Mouse (Mus musculus) gastrocnemius, adult 2 months (tissue): ENCODE data around the gene Myo18b. TPM values are rescaled to one million over a fixed set of nuclear protein-coding genes. Genes with fewer than 3 reads are reported as not detected.

ENCODE experiments used
- DNase-seq: peaks from one replicate; pipeline ENCODE4 v3.0.0; 2022
- H3K27ac ChIP-seq: fragments of 200-600 bp; 2 replicates; pipeline ENCODE4 v1.8.1; 2022; ENCODE audit warnings: mild to moderate bottlenecking
- H3K4me3 ChIP-seq: fragments of 200-600 bp; 2 replicates; pipeline ENCODE4 v1.8.1; 2022; ENCODE audit warnings: mild to moderate bottlenecking, moderate library complexity
- CTCF ChIP-seq: fragments of 200-600 bp; IDR thresholded peaks from 2 replicates; pipeline ENCODE4 v1.8.1; 2022; ENCODE audit warnings: antibody characterized with exemption, mild to moderate bottlenecking, moderate library complexity
- intact Hi-C: fragments of 180-260 bp; cut with DNase I; formaldehyde crosslinking; loops from one replicate; pipeline ENCODE4 v1.15.1; 2025
- long read RNA-seq, 2 experiments: library from polyadenylated mRNA; stranded (forward); transcript quantifications; one replicate each; pipeline ENCODE4 v2.0.0; 2021
- total RNA-seq, 2 experiments: library from RNA; stranded (reverse); gene quantifications; 2 replicates each; pipeline ENCODE4 v1.2.3; 2021

Myo18b gene
- total RNA-seq = 100 to 1,000 TPM; 319 to 413 TPM
- long read RNA-seq, experiment 1, full-length matches to known transcripts = 64 of 326 reads
- long read RNA-seq, experiment 1, partial matches to known transcripts = 234 of 326 reads
- long read RNA-seq, experiment 1, other reads (novel, unspliced or antisense) = 28 of 326 reads
- long read RNA-seq, experiment 2, full-length matches to known transcripts = 74 of 332 reads
- long read RNA-seq, experiment 2, partial matches to known transcripts = 233 of 332 reads
- long read RNA-seq, experiment 2, other reads (novel, unspliced or antisense) = 25 of 332 reads

GRCm38 (mm10) chr5:112895674-112896654 lies at the start of gene Myo18b:
Myo18b (minus strand) TSS chr5:112896362.
- peak within 1 kb of the TSS; percentile 92 for H3K27ac ChIP-seq
- TF ChIP-seq CTCF = no peak
- peak; percentile 92 for DNase-seq
- H3K4me3 ChIP-seq = peak within 1 kb of the TSS; percentile 75
- intact Hi-C loops = no loop called here

DNA sequence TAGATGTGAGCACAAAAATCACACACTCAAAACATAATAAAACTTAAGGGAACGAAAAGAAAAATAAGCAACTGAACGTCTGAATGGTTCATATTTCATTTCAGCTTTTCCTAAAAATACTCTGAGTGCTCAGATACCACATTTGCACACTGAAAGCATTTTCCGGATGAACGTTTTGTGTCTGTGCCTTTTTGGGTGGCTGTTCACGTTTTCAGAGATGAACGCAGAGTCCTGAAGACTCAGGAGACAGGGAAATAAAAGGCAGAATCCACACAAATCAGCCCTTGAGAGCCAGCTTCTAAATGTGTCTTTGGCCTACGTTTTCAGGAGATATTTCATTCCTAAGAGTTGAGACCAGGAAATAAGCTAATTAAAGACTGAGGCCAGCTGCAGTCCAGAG lies 49.8 kb upstream of the Myo18b start:
- DNase-seq = no peak
- peak overlapping the region; percentile 12; the same call in 1 of the 2 replicates for H3K27ac ChIP-seq
- intact Hi-C loops = no loop called here
- H3K4me3 ChIP-seq = no peak overlapping the region
- TF ChIP-seq CTCF = no peak

- intact Hi-C loops = no loop called here
Measured at GRCm38 (mm10) chr5:112942244-112942643, 46.1 kb upstream of the Myo18b start.

DNA sequence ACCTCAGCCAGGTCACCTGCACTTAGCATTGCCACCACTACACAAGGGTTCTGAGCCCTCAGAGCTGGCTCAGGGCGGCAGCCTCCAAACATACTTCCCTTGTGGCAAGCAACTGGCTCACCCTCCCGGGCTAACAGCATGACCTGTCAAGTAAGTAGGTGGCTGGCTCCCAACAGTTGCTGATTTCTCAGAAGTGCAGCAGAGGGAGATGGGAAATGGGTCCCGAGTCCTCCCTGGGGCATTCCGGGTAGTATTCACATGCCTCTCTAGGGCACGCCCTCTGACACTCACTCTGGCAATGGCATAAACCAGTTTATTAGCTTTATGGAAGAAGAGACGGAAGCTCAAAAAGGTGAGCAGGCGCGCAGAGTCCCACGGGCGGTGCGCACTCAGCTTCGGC lies 44.8 kb upstream of the Myo18b start:
- no peak for TF ChIP-seq CTCF

More at GRCm38 (mm10) chr5:112942244-112942643, 46.1 kb upstream of the Myo18b start:
- no peak overlapping the region for H3K4me3 ChIP-seq
- no peak for DNase-seq
- H3K27ac ChIP-seq = no peak overlapping the region
- no peak for TF ChIP-seq CTCF

GRCm38 (mm10) chr5:112936632-112937031 lies 40.5 kb upstream of the Myo18b start:
- no peak overlapping the region for H3K4me3 ChIP-seq
- no peak for TF ChIP-seq CTCF
- intact Hi-C loops = no loop called here
- H3K27ac ChIP-seq = no peak overlapping the region
- DNase-seq = no peak

More for the DNA sequence above, 44.8 kb upstream of the Myo18b start:
- H3K4me3 ChIP-seq = no peak overlapping the region
- no peak overlapping the region for H3K27ac ChIP-seq
- peak; percentile 34 for DNase-seq
- intact Hi-C loops = no loop called here

- TF ChIP-seq CTCF = no peak
- Histone ChIP-seq H3K4me3 (no peak overlapping the region), H3K27ac (no peak overlapping the region)
- intact Hi-C loops = no loop called here
- no peak for DNase-seq
Measured at GRCm38 (mm10) chr5:112935436-112935835, 39.3 kb upstream of the Myo18b start.

GRCm38 (mm10) chr5:112932878-112933567 lies 36.9 kb upstream of the Myo18b start:
- Histone ChIP-seq H3K4me3 (no peak overlapping the region), H3K27ac (no peak overlapping the region)
- intact Hi-C loops = no loop called here
- no peak for DNase-seq
- TF ChIP-seq CTCF = no peak

- DNase-seq = no peak
- Histone ChIP-seq H3K27ac (no peak overlapping the region), H3K4me3 (no peak overlapping the region)
- intact Hi-C loops = no loop called here
- no peak for TF ChIP-seq CTCF
Measured at GRCm38 (mm10) chr5:112931901-112932300, 35.7 kb upstream of the Myo18b start.

DNA sequence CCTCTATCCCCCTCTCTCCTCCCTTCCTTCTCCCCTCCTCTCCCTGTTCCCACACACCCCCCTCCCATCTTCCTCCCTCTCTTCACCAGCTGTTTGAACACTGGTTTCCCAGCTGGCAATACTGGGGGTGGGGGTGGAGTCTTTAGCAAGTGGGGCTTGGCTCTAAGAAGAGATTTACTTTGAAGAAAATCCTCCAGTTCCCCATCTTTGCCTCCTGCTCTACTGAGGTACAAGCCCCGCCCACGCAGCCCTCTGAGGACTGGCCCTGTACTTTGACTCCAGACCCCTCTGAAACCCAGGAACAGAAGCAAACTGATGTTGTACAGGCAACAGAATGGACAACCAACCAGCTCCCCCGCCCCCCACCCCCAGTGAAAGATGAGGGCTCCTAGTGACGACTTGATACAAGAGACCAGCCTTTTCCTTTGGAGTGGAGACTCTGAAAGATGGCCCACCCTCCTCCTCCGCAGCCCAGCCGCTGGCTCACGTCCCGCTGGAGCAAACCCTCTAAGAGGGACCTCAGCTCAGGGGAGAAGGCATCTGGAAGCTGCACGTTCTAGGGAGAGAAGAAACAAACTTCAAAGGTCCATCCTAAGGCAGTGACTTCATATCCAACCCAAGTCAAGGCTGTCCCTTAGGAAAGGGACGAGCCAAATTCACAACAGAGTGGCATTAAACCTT lies 32.2 kb upstream of the Myo18b start:
- H3K27ac ChIP-seq = no peak overlapping the region
- H3K4me3 ChIP-seq = no peak overlapping the region
- no peak for TF ChIP-seq CTCF
- intact Hi-C loops = no loop called here
- DNase-seq = no peak

DNA sequence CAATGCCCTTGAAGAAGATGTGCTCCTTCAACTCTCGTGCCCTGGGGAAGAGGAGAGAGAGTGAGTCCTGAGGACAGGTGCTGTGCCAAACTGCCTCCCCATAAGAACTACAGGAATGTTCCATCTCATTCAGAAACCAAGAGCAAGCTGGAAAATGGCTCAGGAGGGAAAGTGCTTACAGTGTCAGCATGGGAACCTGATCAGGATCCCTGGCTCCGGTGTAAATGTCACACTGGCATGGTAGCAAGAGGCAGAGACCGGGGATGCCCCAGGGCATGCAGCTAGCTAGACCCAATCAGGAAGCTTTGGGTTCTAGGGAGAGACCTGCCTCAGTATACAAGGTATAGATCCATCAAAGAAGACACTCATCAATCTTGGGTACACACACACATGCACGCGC lies 29.3 kb upstream of the Myo18b start:
- peak; percentile 74 for DNase-seq
- no peak for TF ChIP-seq CTCF
- Histone ChIP-seq H3K4me3 (no peak overlapping the region), H3K27ac (peak overlapping the region; percentile 73)
- intact Hi-C loops = no loop called here

DNA sequence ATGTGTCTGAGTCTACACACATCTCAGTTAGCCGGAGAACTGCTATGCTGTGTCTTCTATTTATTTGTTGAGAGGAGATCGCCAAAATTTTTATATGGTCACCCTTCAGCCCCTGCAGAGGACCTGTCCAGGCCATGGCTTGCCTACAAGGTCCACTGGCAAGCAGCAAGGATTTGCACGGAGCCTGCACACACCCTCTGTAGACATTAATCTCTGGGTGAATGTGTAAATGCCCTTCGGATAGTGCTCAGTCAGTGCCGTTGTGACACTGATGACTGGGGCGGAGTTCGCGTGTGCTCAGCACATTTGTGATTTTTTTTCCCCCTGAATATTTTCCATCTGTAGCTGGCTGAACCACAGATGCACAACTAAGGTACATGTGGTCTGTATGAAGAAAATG lies 28.6 kb upstream of the Myo18b start:
- intact Hi-C loops = no loop called here
- DNase-seq = no peak
- Histone ChIP-seq H3K4me3 (no peak overlapping the region), H3K27ac (peak overlapping the region; percentile 73)
- TF ChIP-seq CTCF = no peak

- DNase-seq = no peak
- H3K27ac ChIP-seq = peak overlapping the region; percentile 35; the same call in 1 of the 2 replicates
- no peak for TF ChIP-seq CTCF
- intact Hi-C loops = no loop called here
- no peak overlapping the region for H3K4me3 ChIP-seq
Measured at GRCm38 (mm10) chr5:112923841-112924240, 27.7 kb upstream of the Myo18b start.
